Mouse (Mus musculus): ENCODE measurements around the gene Vps11.

GRCm38 (mm10) chr9:44384596-44384995 lies 23.1 kb upstream of the Vps11 start:
- TF ChIP-seq CTCF (conservative IDR thresholded peaks at IDR 0.05; ENCODE audit: insufficient read depth, insufficient read length, low read depth, low read length) (no peak), POLR2A (IDR thresholded peaks at IDR 0.05; ENCODE audit: low read depth, low read length) (no peak)

Measured in kidney, adult 2 months (tissue).